Comparison of ENCODE assay signal across 17 mouse cellular contexts in genomic region chr8:72018141-72018540, GRCm38 (mm10). TPM values are rescaled to one million over a fixed set of nuclear protein-coding genes. Genes with fewer than 3 reads are reported as not detected.
A peak's percentile ranks its signal among the peaks of the same experiment; 100 is the strongest.
DNase-seq lines count a peak whose midpoint lies in the region; ATAC-seq and TF ChIP-seq lines count a peak whose summit lies in the region.
"Had no signal": no experiment of that assay in that cellular context is flagged by ENCODE, and none has a peak within 500 bp of the region (broad histone marks: within the 10 kb centered on the region; RNA-seq: fewer than 3 reads in every experiment).

No protein-coding gene starts in this region.

- TF ChIP-seq RAD21 in MEL (IDR thresholded peaks at IDR 0.05; ENCODE audit: low read depth, low read length) = no peak

- no peaks in the 10 kb centered on the region for H3K4me1 ChIP-seq in embryonic facial prominence, embryonic 14.5 days (ENCODE audit: control insufficient read depth, insufficient read depth, low read length)
- no peaks in the 10 kb centered on the region for H3K4me1 ChIP-seq in embryonic facial prominence, embryonic 10.5 days
- H3K4me1 ChIP-seq in MEL (ENCODE audit: control insufficient read depth in 1 of 2, insufficient read depth in 2 of 2, low read length in 2 of 2) = peaks cover 0 to 2% of the 10 kb centered on the region in 2 experiments; a peak in 1 of 4 replicates
- H3K4me1 ChIP-seq: embryonic facial prominence, embryonic 12.5 days; hindbrain, embryonic 13.5 days; limb, embryonic 15.5 days; midbrain, embryonic 13.5 days; stomach, embryonic 15.5 days had no signal

- H3K4me3 ChIP-seq in embryonic facial prominence, embryonic 14.5 days (ENCODE audit: low read depth, low read length) = no peak overlapping the region
- H3K4me3 ChIP-seq in embryonic facial prominence, embryonic 10.5 days = no peak overlapping the region
- H3K4me3 ChIP-seq in MEL (ENCODE audit: control insufficient read depth in 1 of 2, insufficient read depth in 1 of 2, low read depth in 2 of 2, low read length in 2 of 2) = no peak overlapping the region
- H3K4me3 ChIP-seq: embryonic facial prominence, embryonic 12.5 days; hindbrain, embryonic 13.5 days; limb, embryonic 15.5 days; midbrain, embryonic 13.5 days; stomach, embryonic 15.5 days had no signal

- H3K27me3 ChIP-seq in embryonic facial prominence, embryonic 14.5 days (replicated peaks; ENCODE audit: control insufficient read depth, insufficient read depth, low read length) = no peaks in the 10 kb centered on the region
- H3K27me3 ChIP-seq in embryonic facial prominence, embryonic 10.5 days (replicated peaks; ENCODE audit: low read depth, poor library complexity, severe bottlenecking) = no peaks in the 10 kb centered on the region
- no peaks in the 10 kb centered on the region for H3K27me3 ChIP-seq in MEL (ENCODE audit: control insufficient read depth in 1 of 2, insufficient read depth in 2 of 2, low read length in 2 of 2)
- H3K27me3 ChIP-seq: embryonic facial prominence, embryonic 12.5 days; hindbrain, embryonic 13.5 days; limb, embryonic 15.5 days; midbrain, embryonic 13.5 days; stomach, embryonic 15.5 days had no signal

- TF ChIP-seq CTCF in MEL (IDR thresholded peaks at IDR 0.05 in 2 of 3, conservative IDR thresholded peaks at IDR 0.05 in 1 of 3; ENCODE audit: control insufficient read depth in 1 of 3, insufficient read depth in 1 of 3, low read depth in 2 of 3, low read length in 3 of 3, poor library complexity in 1 of 3, severe bottlenecking in 1 of 3) = no peak

- no peaks in the 10 kb centered on the region for H3K36me3 ChIP-seq in embryonic facial prominence, embryonic 14.5 days (ENCODE audit: control insufficient read depth, insufficient read depth, low read length)
- H3K36me3 ChIP-seq in embryonic facial prominence, embryonic 10.5 days (replicated peaks) = no peaks in the 10 kb centered on the region
- H3K36me3 ChIP-seq in MEL (ENCODE audit: control insufficient read depth in 1 of 2, insufficient read depth in 2 of 2, low read length in 2 of 2) = no peaks in the 10 kb centered on the region
- H3K36me3 ChIP-seq: embryonic facial prominence, embryonic 12.5 days; hindbrain, embryonic 13.5 days; limb, embryonic 15.5 days; midbrain, embryonic 13.5 days; stomach, embryonic 15.5 days had no signal

- peak; percentile 6 for DNase-seq in embryonic facial prominence, embryonic 14.5 days (ENCODE audit: low spot score)
- no peak for DNase-seq in embryonic facial prominence, embryonic 10.5 days (ENCODE audit: low spot score)
- DNase-seq in layer of hippocampus, adult 8-10 months (ENCODE audit: low spot score in 2 of 2) = peak; percentile 10 to 18
- no peak for DNase-seq in layer of hippocampus, adult 9-10 months (ENCODE audit: low spot score)
- DNase-seq in MEL (ENCODE audit: low read depth, low spot score) = peak; percentile 20
- peak; percentile 44 for DNase-seq in gastrocnemius, postnatal 14 days
- DNase-seq in testis, postnatal 14 days (ENCODE audit: low spot score) = no peak
- no peak for DNase-seq in urinary bladder, postnatal 36 days (ENCODE audit: low spot score in 2 of 2)
- DNase-seq: cerebellum, adult 2 months; kidney, postnatal 25 days had no signal

- WGBS in embryonic facial prominence, embryonic 14.5 days = 65% methylated on average over 2 of the region's 2 CpGs
- WGBS in embryonic facial prominence, embryonic 10.5 days = 82% methylated on average over 2 of the region's 2 CpGs

- no peaks in the 10 kb centered on the region for H3K79me2 ChIP-seq in MEL (ENCODE audit: control insufficient read depth, insufficient read depth, low read length, poor library complexity)

- TF ChIP-seq POLR2A in MEL (IDR thresholded peaks at IDR 0.05; ENCODE audit: control insufficient read depth in 1 of 2, insufficient read depth in 1 of 2, low read depth in 1 of 2, low read length in 2 of 2, poor library complexity in 1 of 2) = no peak

- intact Hi-C loops in gastrocnemius, postnatal 14 days (cut with DNase I; ENCODE audit: low total_unique reads) = no loop called here

- TF ChIP-seq EP300 in MEL (IDR thresholded peaks at IDR 0.05; ENCODE audit: low read depth in 1 of 2, low read length in 2 of 2) = no peak

- no peak overlapping the region for H3K9ac ChIP-seq in embryonic facial prominence, embryonic 14.5 days (ENCODE audit: low read depth, low read length)
- no peak overlapping the region for H3K9ac ChIP-seq in MEL (ENCODE audit: control insufficient read depth, low read depth, low read length, poor library complexity, severe bottlenecking)
- H3K9ac ChIP-seq: embryonic facial prominence, embryonic 12.5 days; hindbrain, embryonic 13.5 days; limb, embryonic 15.5 days; midbrain, embryonic 13.5 days; stomach, embryonic 15.5 days had no signal

- no peak overlapping the region for H3K27ac ChIP-seq in embryonic facial prominence, embryonic 14.5 days (replicated peaks; ENCODE audit: low read depth, low read length)
- H3K27ac ChIP-seq in embryonic facial prominence, embryonic 10.5 days (replicated peaks) = no peak overlapping the region
- no peak overlapping the region for H3K27ac ChIP-seq in MEL (ENCODE audit: control insufficient read depth, low read depth, low read length)
- H3K27ac ChIP-seq: embryonic facial prominence, embryonic 12.5 days; hindbrain, embryonic 13.5 days; limb, embryonic 15.5 days; midbrain, embryonic 13.5 days; stomach, embryonic 15.5 days had no signal

- H3K9me3 ChIP-seq in embryonic facial prominence, embryonic 14.5 days (ENCODE audit: control insufficient read depth, low read length) = no peaks in the 10 kb centered on the region
- no peaks in the 10 kb centered on the region for H3K9me3 ChIP-seq in embryonic facial prominence, embryonic 10.5 days
- H3K9me3 ChIP-seq in MEL (replicated peaks; ENCODE audit: insufficient read depth, low read length) = no peaks in the 10 kb centered on the region
- H3K9me3 ChIP-seq: embryonic facial prominence, embryonic 12.5 days; hindbrain, embryonic 13.5 days; limb, embryonic 15.5 days; midbrain, embryonic 13.5 days; stomach, embryonic 15.5 days had no signal

- no peak for ATAC-seq in embryonic facial prominence, embryonic 14.5 days (ENCODE audit: low read depth)
- ATAC-seq: midbrain, embryonic 13.5 days had no signal

- no peak overlapping the region for H3K4me2 ChIP-seq in embryonic facial prominence, embryonic 14.5 days (ENCODE audit: low read depth, low read length)
- H3K4me2 ChIP-seq: embryonic facial prominence, embryonic 12.5 days; hindbrain, embryonic 13.5 days; limb, embryonic 15.5 days; midbrain, embryonic 13.5 days; stomach, embryonic 15.5 days had no signal

TF ChIP-seq in MEL, 35 proteins besides CTCF, POLR2A, EP300 and RAD21:
- no peak for TF ChIP-seq KAT2A (conservative IDR thresholded peaks at IDR 0.05; ENCODE audit: low read depth, low read length)
- TF ChIP-seq SIN3A (IDR thresholded peaks at IDR 0.05; ENCODE audit: low read length) = no peak
- TF ChIP-seq NRF1 (IDR thresholded peaks at IDR 0.05; ENCODE audit: insufficient read depth, low read depth, low read length, poor library complexity, severe bottlenecking) = peak; percentile 47; the same call in 1 of the 2 replicates
- no peak for TF ChIP-seq UBTF (IDR thresholded peaks at IDR 0.05; ENCODE audit: borderline replicate concordance, insufficient read depth, low read depth, low read length)

RNA-seq across cellular contexts. Expression of gene Cyp4f18, which starts 8.7 kb away (rescaled TPM):
- polyA plus RNA-seq in embryonic facial prominence, embryonic 14.5 days (2014; fragmentation: Nextera tagmentation; extraction: Ambion mirVana) = 1.0 and 1.7 TPM in 2 replicates
- polyA plus RNA-seq in embryonic facial prominence, embryonic 10.5 days (2016; fragmentation: Nextera tagmentation; extraction: Ambion mirVana) = 0.31 and 0.50 TPM in 2 replicates
- total RNA-seq in layer of hippocampus, adult 8-10 months (2022) = not detected
- total RNA-seq in MEL (2012; rRNA removed) = 0.08 TPM in 1 of 2 replicates, not detected in the other
- polyA plus RNA-seq in MEL (2012; ENCODE audit: insufficient read depth in 1 of 2, insufficient read length in 2 of 2, low read depth in 1 of 2, low replicate concordance in 2 of 2, missing spikeins in 1 of 2) = not detected
- under 1 TPM in 1 of 2 experiments, not detected in 1; 0.31 TPM for total RNA-seq in gastrocnemius, postnatal 14 days (2021)

RNA-seq across cellular contexts. Expression of gene Olfr372, which starts 22.9 kb away (rescaled TPM):
- polyA plus RNA-seq in embryonic facial prominence, embryonic 14.5 days (2014; fragmentation: Nextera tagmentation; extraction: Ambion mirVana) = not detected in 2 replicates
- polyA plus RNA-seq in embryonic facial prominence, embryonic 10.5 days (2016; fragmentation: Nextera tagmentation; extraction: Ambion mirVana) = not detected in 2 replicates
- total RNA-seq in layer of hippocampus, adult 8-10 months (2022) = not detected
- total RNA-seq in MEL (2012; rRNA removed) = 0.04 TPM in 1 of 2 replicates, not detected in the other
- under 1 TPM in 1 of 2 experiments, not detected in 1; 0.01 TPM for polyA plus RNA-seq in MEL (2012; ENCODE audit: insufficient read depth in 1 of 2, insufficient read length in 2 of 2, low read depth in 1 of 2, low replicate concordance in 2 of 2, missing spikeins in 1 of 2)
- not detected for total RNA-seq in gastrocnemius, postnatal 14 days (2021)
- polyA plus RNA-seq: embryonic facial prominence, embryonic 12.5 days; frontal cortex, adult 2 months; hindbrain, embryonic 13.5 days; limb, embryonic 15.5 days; lung, embryonic 16.5 days; midbrain, embryonic 13.5 days; stomach, embryonic 15.5 days had no signal

Comparison
In these comparisons a context has a peak if more than half of its experiments do, and no peak if none do; other contexts are left out.
1. DNase-seq: peak in embryonic facial prominence, embryonic 14.5 days (single experiment), layer of hippocampus, adult 8-10 months (2 of 2), MEL (single experiment) and gastrocnemius, postnatal 14 days (single experiment); none in embryonic facial prominence, embryonic 10.5 days (single experiment), layer of hippocampus, adult 9-10 months (single experiment), testis, postnatal 14 days (single experiment) and urinary bladder, postnatal 36 days (0 of 2).